5 mouse cellular contexts compared by ENCODE assay signal in the genomic region with DNA sequence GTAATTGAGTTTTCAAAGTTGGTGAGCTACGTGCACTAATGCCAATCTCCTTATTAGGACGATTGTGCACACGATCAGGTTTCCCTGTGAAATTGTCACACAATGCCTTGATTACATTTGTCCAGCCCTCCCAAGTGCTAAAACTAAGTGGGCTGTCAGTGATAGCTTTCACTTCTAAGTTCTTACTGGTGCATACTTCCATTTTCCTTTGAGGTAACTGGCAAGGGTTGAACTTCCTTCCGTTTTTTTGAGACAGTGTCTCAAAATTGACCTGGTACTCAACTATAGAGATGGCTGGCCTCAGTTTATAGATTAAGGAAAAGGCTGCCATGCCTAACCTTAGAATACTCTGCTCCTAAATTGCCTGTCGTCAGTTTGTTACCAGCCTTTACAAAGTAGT. TPM values are rescaled to one million over a fixed set of nuclear protein-coding genes. Genes with fewer than 3 reads are reported as not detected.
"Had no signal": no experiment of that assay in that cellular context is flagged by ENCODE, and none has a peak within 500 bp of the region (broad histone marks: within the 10 kb centered on the region; RNA-seq: fewer than 3 reads in every experiment).

No protein-coding gene starts in this region.

RNA-seq across cellular contexts. Expression of a gene that starts 16.1 kb away (rescaled TPM):
- total RNA-seq: left cerebral cortex, postnatal 36 days; left cerebral cortex, postnatal 4 days; liver, adult 2 months; megakaryocyte-erythroid progenitor cell, adult 5-6 weeks; midbrain, postnatal 0 days had no signal
